Mouse (Mus musculus): ENCODE measurements around the gene Grcc10. TPM values are rescaled to one million over a fixed set of nuclear protein-coding genes. Genes with fewer than 3 reads are reported as not detected.

The Grcc10 gene
- polyA plus RNA-seq, 1 experiment from 2014 or later = 440 TPM

DNA sequence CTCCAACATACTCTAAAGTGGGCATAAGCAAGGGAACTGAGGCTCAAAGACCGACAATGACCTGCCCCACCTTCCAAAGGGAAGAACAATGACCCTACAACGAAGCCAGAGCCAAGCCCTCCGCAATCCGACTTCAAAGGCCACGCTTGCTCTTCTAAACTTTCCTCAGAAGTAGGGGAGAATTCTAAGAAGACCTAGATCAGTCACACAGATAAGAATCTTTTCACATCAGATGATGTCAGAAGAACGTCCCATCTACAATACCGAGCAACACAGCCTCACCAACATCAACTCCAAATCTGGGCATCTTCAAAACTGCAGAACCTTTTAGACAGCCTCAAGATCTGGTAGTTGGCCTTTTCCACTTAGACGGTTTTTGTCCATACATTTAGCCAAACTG, 9.2 kb upstream of the Grcc10 start:
- DNase-seq (ENCODE audit: low spot score) = no peak
- H3K36me3 ChIP-seq (ENCODE audit: control insufficient read depth, insufficient read depth, low read length) = peaks cover 36% of the 10 kb centered on the region
- no peak for ATAC-seq (replicated peaks; ENCODE audit: low FRiP score, low TSS enrichment, low read depth)
- no peak overlapping the region for H3K27ac ChIP-seq (ENCODE audit: low read depth)
- no peak overlapping the region for H3K4me2 ChIP-seq (ENCODE audit: low read length)
- no peak overlapping the region for H3K9ac ChIP-seq (ENCODE audit: low read length)
- 86% methylated on average over 8 of the region's 8 CpGs for WGBS
- no peaks in the 10 kb centered on the region for H3K9me3 ChIP-seq (ENCODE audit: control insufficient read depth, low read length)
- no peaks in the 10 kb centered on the region for H3K27me3 ChIP-seq (replicated peaks; ENCODE audit: control insufficient read depth, insufficient read depth, low read length)
- H3K4me1 ChIP-seq (replicated peaks; ENCODE audit: control insufficient read depth, insufficient read depth, low read length) = peaks cover 28% of the 10 kb centered on the region
- H3K4me3 ChIP-seq (ENCODE audit: low read depth, low read length) = no peak overlapping the region

DNA sequence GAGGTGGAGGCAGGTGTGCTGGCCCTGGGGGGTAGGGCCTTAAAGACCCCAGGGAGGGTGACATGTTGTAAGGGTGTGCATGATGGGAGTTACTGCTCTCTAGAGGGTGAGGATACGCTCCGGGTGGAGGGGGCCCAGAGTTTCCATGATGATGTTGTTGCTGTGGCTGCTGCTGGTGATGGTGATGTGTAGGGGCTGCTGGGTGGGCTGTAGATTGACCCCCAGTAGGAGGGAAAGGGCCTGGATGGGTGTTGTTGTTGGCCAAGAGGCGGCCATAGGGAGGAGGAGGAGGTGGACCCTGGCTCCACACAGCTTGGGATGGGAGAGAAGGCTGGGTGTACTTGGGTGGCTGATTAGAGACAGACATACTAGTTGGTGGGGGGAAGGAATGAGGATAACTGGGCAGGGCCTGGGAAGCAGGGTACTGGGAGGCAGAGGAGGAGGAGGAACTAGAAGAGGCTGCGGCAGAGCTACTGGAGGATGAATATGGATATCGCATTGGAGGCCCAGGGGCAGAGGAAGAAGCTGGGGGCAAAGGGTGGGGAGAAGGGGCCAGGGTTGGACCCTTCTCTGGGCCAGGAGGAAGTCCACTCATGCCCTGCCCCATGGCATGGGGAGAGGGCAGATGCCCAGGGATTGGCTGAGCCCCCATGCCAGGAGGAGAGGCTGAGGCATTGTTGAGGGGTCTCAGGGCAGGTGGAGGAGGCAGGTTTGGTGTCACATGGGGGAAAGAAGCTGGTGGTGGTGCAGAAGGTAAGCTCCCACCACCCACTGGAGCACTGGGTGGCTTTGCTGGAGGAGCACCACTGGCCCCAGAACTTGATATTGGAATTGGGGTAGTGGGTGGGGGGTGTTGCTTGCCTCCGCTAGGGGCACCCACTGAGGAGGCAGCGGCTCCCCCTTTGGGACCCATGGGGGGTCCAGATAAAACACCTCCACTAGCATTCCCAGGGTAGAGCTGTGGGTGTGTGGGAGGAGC, 5.8 kb upstream of the Grcc10 start:
- H3K4me2 ChIP-seq (ENCODE audit: low read length) = 0 out of 2 replicates have a peak overlapping the region, but pooled peaks have one; percentile 94
- H3K9ac ChIP-seq (ENCODE audit: low read length) = no peak overlapping the region; the same call in 1 of the 2 replicates
- WGBS = 88% methylated on average over 7 of the region's 7 CpGs
- H3K9me3 ChIP-seq (ENCODE audit: control insufficient read depth, low read length) = no peaks in the 10 kb centered on the region
- H3K36me3 ChIP-seq (ENCODE audit: control insufficient read depth, insufficient read depth, low read length) = peaks cover 55% of the 10 kb centered on the region
- H3K4me1 ChIP-seq (replicated peaks; ENCODE audit: control insufficient read depth, insufficient read depth, low read length) = peaks cover 12% of the 10 kb centered on the region
- no peak for DNase-seq (ENCODE audit: low spot score)
- H3K27me3 ChIP-seq (replicated peaks; ENCODE audit: control insufficient read depth, insufficient read depth, low read length) = no peaks in the 10 kb centered on the region
- no peak overlapping the region for H3K27ac ChIP-seq (ENCODE audit: low read depth)
- H3K4me3 ChIP-seq (ENCODE audit: low read depth, low read length) = no peak overlapping the region
- 0 out of 2 replicates have a peak, but pooled peaks have one; percentile 4 for ATAC-seq (replicated peaks; ENCODE audit: low FRiP score, low TSS enrichment, low read depth)

DNA sequence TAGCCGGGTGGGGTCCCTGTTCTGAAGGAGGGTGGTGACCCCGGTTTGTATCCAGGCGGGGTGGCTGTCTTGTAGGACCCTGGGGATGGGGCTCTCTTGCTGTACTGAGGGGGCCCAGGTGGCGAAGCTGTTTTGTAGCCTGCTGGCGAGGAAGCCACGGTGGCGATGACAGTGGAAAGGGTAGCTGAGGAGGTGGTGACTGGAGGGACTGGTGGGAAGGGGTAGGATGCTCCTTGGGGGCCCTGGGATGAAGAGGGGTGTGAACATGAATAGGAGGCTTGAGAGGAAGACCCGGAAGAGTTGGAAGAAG, 5.1 kb upstream of the Grcc10 start:
- H3K36me3 ChIP-seq (ENCODE audit: control insufficient read depth, insufficient read depth, low read length) = peaks cover 55% of the 10 kb centered on the region
- peak; percentile 77 for DNase-seq (ENCODE audit: low spot score)
- WGBS = 22% methylated on average over 8 of the region's 8 CpGs

DNA sequence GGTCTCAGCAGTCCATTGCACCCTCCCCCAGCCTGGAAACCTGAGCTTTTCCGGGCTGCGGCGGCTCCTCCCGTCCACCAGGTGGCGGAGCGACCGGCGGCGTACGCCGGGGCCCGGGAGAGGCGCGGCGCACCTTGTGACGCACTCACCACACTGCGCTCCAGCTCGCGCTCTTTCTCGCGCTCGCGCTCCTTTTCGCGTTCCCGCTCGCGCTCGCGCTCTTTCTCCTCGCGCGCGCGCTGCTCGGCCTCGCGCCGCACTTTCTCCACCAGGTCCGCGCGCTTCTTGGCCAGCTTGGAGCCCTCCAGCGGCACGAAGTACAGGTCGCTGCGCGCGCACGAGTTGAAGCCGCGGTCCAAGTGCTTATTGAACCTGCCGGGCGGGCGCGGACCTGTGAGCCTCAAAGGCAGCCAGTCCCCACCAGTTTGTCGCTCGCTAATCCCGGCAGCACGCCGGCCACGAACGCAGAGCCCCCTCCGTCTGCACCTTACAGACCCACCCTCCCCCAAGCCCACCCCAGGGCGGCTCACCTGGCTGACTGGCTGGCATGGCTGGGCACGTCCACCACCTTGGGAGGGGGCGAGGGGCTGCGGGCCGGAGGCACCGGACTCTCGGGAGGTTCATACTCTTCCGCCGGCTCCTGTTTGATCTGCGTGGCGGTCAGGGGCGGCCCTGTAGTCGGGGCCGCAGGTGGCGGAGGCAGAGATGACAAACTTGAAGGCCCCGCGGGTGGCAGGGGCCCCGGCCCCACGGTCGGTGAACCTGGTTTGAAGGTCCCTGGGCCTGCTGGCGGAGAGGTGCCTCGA, 4.5 kb upstream of the Grcc10 start:
- peak overlapping the region; percentile 94 for H3K4me2 ChIP-seq (ENCODE audit: low read length)
- 1% methylated on average over 85 of the region's 85 CpGs for WGBS
- peak; percentile 82 for ATAC-seq (replicated peaks; ENCODE audit: low FRiP score, low TSS enrichment, low read depth)
- no peaks in the 10 kb centered on the region for H3K9me3 ChIP-seq (ENCODE audit: control insufficient read depth, low read length)
- H3K4me1 ChIP-seq (replicated peaks; ENCODE audit: control insufficient read depth, insufficient read depth, low read length) = peaks cover 17% of the 10 kb centered on the region
- peaks cover 55% of the 10 kb centered on the region for H3K36me3 ChIP-seq (ENCODE audit: control insufficient read depth, insufficient read depth, low read length)
- H3K4me3 ChIP-seq (ENCODE audit: low read depth, low read length) = peak overlapping the region; percentile 46
- DNase-seq (ENCODE audit: low spot score) = peak; percentile 94
- H3K27ac ChIP-seq (ENCODE audit: low read depth) = peak overlapping the region; percentile 84
- H3K27me3 ChIP-seq (replicated peaks; ENCODE audit: control insufficient read depth, insufficient read depth, low read length) = no peaks in the 10 kb centered on the region
- peak overlapping the region; percentile 68 for H3K9ac ChIP-seq (ENCODE audit: low read length)

More for the DNA sequence above, 5.1 kb upstream of the Grcc10 start:
- H3K4me1 ChIP-seq (replicated peaks; ENCODE audit: control insufficient read depth, insufficient read depth, low read length) = peaks cover 17% of the 10 kb centered on the region
- H3K4me2 ChIP-seq (ENCODE audit: low read length) = peak overlapping the region; percentile 94
- no peaks in the 10 kb centered on the region for H3K27me3 ChIP-seq (replicated peaks; ENCODE audit: control insufficient read depth, insufficient read depth, low read length)
- peak overlapping the region; percentile 46 for H3K4me3 ChIP-seq (ENCODE audit: low read depth, low read length)
- peak overlapping the region; percentile 68 for H3K9ac ChIP-seq (ENCODE audit: low read length)
- no peak for ATAC-seq (replicated peaks; ENCODE audit: low FRiP score, low TSS enrichment, low read depth)
- H3K27ac ChIP-seq (ENCODE audit: low read depth) = peak overlapping the region; percentile 84
- no peaks in the 10 kb centered on the region for H3K9me3 ChIP-seq (ENCODE audit: control insufficient read depth, low read length)

DNA sequence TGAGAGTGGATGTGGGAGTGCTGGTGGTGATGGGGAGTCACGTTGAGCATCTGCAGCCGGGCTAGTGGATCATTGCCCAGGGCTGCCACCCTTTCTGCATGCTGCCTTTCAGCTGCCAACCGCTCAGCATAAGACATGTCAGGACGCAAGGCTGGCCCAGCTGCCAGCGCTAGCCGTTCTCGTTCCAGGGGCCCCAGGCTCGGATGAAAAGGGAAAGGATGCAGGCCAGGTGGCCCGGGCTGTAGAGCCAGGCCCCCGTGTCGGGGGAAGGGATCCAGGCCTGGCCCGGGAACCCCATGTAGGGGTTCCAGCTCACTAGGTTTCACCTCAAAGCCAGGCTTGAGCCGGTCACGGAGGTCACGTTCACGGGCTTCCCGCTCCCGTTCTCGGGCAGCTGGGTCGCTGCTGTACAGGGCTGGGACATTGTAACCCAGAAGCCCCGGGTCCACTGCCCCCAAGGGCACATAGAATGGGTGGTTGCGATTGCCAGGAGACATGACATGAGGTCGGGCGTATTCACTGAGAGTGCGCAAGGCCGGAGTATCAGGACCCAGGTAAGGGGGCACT, 3.7 kb upstream of the Grcc10 start:
- Histone ChIP-seq H3K4me1 (replicated peaks; ENCODE audit: control insufficient read depth, insufficient read depth, low read length) (peaks cover 20% of the 10 kb centered on the region), H3K4me2 (ENCODE audit: low read length) (peak overlapping the region; percentile 94), H3K36me3 (ENCODE audit: control insufficient read depth, insufficient read depth, low read length) (peaks cover 55% of the 10 kb centered on the region), H3K27ac (ENCODE audit: low read depth) (no peak overlapping the region), H3K9me3 (ENCODE audit: control insufficient read depth, low read length) (no peaks in the 10 kb centered on the region), H3K4me3 (ENCODE audit: low read depth, low read length) (no peak overlapping the region; the same call in 1 of the 2 replicates), H3K27me3 (replicated peaks; ENCODE audit: control insufficient read depth, insufficient read depth, low read length) (no peaks in the 10 kb centered on the region), H3K9ac (ENCODE audit: low read length) (peak overlapping the region; percentile 68; the same call in 1 of the 2 replicates)
- DNase-seq (ENCODE audit: low spot score) = no peak
- WGBS = 69% methylated on average over 26 of the region's 26 CpGs
- ATAC-seq (replicated peaks; ENCODE audit: low FRiP score, low TSS enrichment, low read depth) = no peak; the same call in 1 of the 2 replicates

DNA sequence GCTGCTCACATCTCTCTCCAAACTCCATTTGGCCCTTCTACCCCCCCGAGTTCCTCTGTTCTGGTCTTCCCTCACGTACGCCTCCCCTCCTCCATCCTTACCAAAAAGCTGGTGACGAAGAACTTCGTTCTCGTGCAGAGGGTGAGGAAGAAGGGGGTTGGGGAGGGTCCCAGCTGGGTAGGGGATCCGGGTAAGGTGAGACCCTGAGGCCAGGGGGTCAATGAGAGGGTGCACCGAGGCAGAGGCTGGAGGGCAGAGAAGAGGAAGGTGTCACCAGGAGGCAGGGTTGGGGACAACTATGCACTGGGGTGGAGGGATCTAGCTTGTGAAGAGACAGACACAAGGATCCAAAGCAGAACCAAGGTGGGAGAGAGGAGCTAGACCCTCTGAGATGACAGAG, 2.5 kb upstream of the Grcc10 start:
- WGBS = 90% methylated on average over 8 of the region's 8 CpGs
- H3K4me3 ChIP-seq (ENCODE audit: low read depth, low read length) = no peak overlapping the region
- no peak overlapping the region for H3K4me2 ChIP-seq (ENCODE audit: low read length)
- no peaks in the 10 kb centered on the region for H3K27me3 ChIP-seq (replicated peaks; ENCODE audit: control insufficient read depth, insufficient read depth, low read length)
- peaks cover 31% of the 10 kb centered on the region for H3K4me1 ChIP-seq (replicated peaks; ENCODE audit: control insufficient read depth, insufficient read depth, low read length)
- no peaks in the 10 kb centered on the region for H3K9me3 ChIP-seq (ENCODE audit: control insufficient read depth, low read length)
- ATAC-seq (replicated peaks; ENCODE audit: low FRiP score, low TSS enrichment, low read depth) (no peak), DNase-seq (ENCODE audit: low spot score) (no peak)
- no peak overlapping the region for H3K27ac ChIP-seq (ENCODE audit: low read depth)
- no peak overlapping the region for H3K9ac ChIP-seq (ENCODE audit: low read length)
- peaks cover 44% of the 10 kb centered on the region for H3K36me3 ChIP-seq (ENCODE audit: control insufficient read depth, insufficient read depth, low read length)

DNA sequence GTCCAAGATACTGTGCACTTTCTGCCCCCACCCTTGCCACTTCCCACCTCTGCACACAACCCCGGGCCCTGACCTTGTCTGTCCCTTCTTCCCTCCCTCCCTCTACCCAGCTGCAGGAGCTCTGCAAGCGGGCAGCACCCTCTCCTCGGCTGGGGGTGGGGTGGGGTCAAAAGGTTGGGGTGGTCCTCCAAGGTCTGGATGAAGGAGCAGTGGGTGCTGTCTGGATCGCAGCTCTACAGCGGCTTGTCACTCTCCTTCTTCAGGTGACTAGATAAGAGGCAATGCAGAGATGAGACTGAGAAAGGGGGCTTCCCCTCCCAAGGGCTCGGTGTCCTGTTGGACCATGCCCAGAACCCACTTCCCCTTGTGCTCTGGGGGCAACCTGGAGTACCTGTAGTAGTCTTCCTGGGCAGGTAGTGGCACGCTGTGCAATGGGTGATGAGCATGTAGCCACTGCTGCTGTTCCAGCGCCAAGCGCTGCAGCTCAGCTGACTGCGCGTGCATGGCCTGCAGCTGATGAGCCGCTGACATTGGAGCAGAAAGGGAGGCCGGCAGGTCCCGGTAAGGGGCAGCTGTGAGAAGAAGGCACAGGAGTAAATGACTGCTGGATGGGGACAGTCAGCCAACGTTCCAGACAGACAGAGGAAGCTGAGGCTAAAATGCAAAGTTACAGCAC, 1.8 kb upstream of the Grcc10 start:
- Histone ChIP-seq H3K27me3 (replicated peaks; ENCODE audit: control insufficient read depth, insufficient read depth, low read length) (no peaks in the 10 kb centered on the region), H3K9ac (ENCODE audit: low read length) (no peak overlapping the region), H3K36me3 (ENCODE audit: control insufficient read depth, insufficient read depth, low read length) (peaks cover 37% of the 10 kb centered on the region), H3K4me3 (ENCODE audit: low read depth, low read length) (no peak overlapping the region), H3K9me3 (ENCODE audit: control insufficient read depth, low read length) (no peaks in the 10 kb centered on the region), H3K4me2 (ENCODE audit: low read length) (no peak overlapping the region), H3K27ac (ENCODE audit: low read depth) (no peak overlapping the region), H3K4me1 (replicated peaks; ENCODE audit: control insufficient read depth, insufficient read depth, low read length) (peaks cover 37% of the 10 kb centered on the region)
- no peak for DNase-seq (ENCODE audit: low spot score)
- 89% methylated on average over 15 of the region's 15 CpGs for WGBS
- no peak for ATAC-seq (replicated peaks; ENCODE audit: low FRiP score, low TSS enrichment, low read depth)

DNA sequence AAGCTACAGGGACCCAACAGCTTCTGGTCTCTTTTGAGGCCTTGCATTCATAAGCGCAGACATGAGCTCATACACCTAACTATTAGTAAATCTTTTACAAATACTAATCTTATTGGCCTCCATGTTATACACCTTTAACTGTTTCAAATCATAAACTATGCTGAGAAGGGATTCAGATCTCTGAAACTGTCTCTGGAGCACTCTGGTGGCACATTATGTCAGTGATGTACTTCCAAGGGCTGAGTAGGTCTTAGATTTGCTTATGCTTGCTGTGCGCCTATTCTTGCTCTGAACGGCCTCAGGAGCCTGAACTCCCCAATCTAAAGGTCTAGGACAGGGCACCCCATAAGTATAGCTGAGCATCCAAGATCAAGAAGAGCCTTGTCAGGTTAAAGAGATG, 668 bp upstream of the Grcc10 start:
- peaks cover 28% of the 10 kb centered on the region for H3K36me3 ChIP-seq (ENCODE audit: control insufficient read depth, insufficient read depth, low read length)
- H3K9me3 ChIP-seq (ENCODE audit: control insufficient read depth, low read length) = no peaks in the 10 kb centered on the region
- DNase-seq (ENCODE audit: low spot score) (no peak), ATAC-seq (replicated peaks; ENCODE audit: low FRiP score, low TSS enrichment, low read depth) (no peak)
- H3K4me2 ChIP-seq (ENCODE audit: low read length) = peak overlapping the region; percentile 71
- 72% methylated on average over 3 of the region's 3 CpGs for WGBS
- H3K9ac ChIP-seq (ENCODE audit: low read length) = peak overlapping the region; percentile 74
- peak overlapping the region; percentile 95 for H3K27ac ChIP-seq (ENCODE audit: low read depth)
- H3K4me1 ChIP-seq (replicated peaks; ENCODE audit: control insufficient read depth, insufficient read depth, low read length) = peaks cover 37% of the 10 kb centered on the region
- no peaks in the 10 kb centered on the region for H3K27me3 ChIP-seq (replicated peaks; ENCODE audit: control insufficient read depth, insufficient read depth, low read length)
- H3K4me3 ChIP-seq (ENCODE audit: low read depth, low read length) = peak overlapping the region; percentile 59; the same call in 1 of the 2 replicates

Data from intestine, embryonic 14.5 days (tissue).